Mouse (Mus musculus) brown adipose tissue, adult 24 weeks (tissue): ENCODE data around the gene Ccni. TPM values are rescaled to one million over a fixed set of nuclear protein-coding genes. Genes with fewer than 3 reads are reported as not detected.

Experiments used
- H3K27ac ChIP-seq: fragments of 200-500 bp; replicated peaks from 2 replicates; pipeline ENCODE4 v1.5.1; 2012; ENCODE audit warnings: low read depth, mild to moderate bottlenecking, low read length
- H3K4me1 ChIP-seq: fragments of 200-500 bp; 2 replicates; pipeline ENCODE4 v1.6.1; 2012; ENCODE audit warnings: low read length, mixed read lengths; ENCODE audit not compliant: control insufficient read depth, insufficient read depth, insufficient read length
- H3K4me3 ChIP-seq: fragments of 200-500 bp; 2 replicates; pipeline ENCODE4 v1.5.1; 2012; ENCODE audit warnings: low read depth, mild to moderate bottlenecking, low read length, moderate library complexity; ENCODE audit not compliant: insufficient read depth
- polyA plus RNA-seq: library from polyadenylated mRNA; stranded (reverse); fragments of >200 nt; gene quantifications from 2 replicates; pipeline ENCODE4 v1.2.4, GENCODE M21; 2012; ENCODE audit not compliant: missing spikeins, insufficient read depth, insufficient read length

The Ccni gene
- polyA plus RNA-seq, 1 experiment = 268 TPM

DNA sequence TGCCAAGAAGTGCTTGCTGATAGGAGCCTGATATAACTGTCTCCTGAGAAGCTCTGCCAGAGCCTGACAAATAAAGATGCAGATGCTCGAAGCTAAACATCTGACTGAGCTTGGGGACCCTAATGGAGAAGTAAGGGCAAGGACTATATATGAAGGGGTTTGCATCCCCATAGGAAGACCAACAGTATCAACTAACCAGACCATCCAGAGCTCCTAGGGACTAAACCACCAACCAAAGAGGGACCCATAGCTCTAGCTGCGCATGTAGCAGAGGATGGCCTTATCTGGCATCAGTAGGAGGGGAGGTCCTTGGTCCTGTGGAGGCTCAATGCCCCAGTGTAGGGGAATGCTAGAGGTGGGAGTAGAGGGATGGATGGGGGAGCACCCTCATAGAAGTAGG, 18.3 kb upstream of the Ccni start:
- no peak overlapping the region for H3K4me3 ChIP-seq
- no peaks in the 10 kb centered on the region for H3K4me1 ChIP-seq
- no peak overlapping the region for H3K27ac ChIP-seq

- Histone ChIP-seq H3K27ac (0 out of 2 replicates have a peak overlapping the region, but pooled peaks have one; percentile 52), H3K4me1 (no peaks in the 10 kb centered on the region), H3K4me3 (peak overlapping the region; percentile 44; the same call in 1 of the 2 replicates)
Measured at GRCm38 (mm10) chr5:93221661-93222060, 15.4 kb upstream of the Ccni start.

- Histone ChIP-seq H3K4me3 (no peak overlapping the region), H3K4me1 (no peaks in the 10 kb centered on the region), H3K27ac (no peak overlapping the region)
Measured at GRCm38 (mm10) chr5:93218375-93218774, 12.1 kb upstream of the Ccni start.

GRCm38 (mm10) chr5:93207555-93207954, 1.3 kb upstream of the Ccni start:
- H3K4me3 ChIP-seq = no peak overlapping the region
- no peaks in the 10 kb centered on the region for H3K4me1 ChIP-seq
- no peak overlapping the region for H3K27ac ChIP-seq

- Histone ChIP-seq H3K4me3 (peak overlapping the region; percentile 42), H3K27ac (peak overlapping the region; percentile 60), H3K4me1 (no peaks in the 10 kb centered on the region)
Measured at GRCm38 (mm10) chr5:93207006-93207348, 682 bp upstream of the Ccni start.

DNA sequence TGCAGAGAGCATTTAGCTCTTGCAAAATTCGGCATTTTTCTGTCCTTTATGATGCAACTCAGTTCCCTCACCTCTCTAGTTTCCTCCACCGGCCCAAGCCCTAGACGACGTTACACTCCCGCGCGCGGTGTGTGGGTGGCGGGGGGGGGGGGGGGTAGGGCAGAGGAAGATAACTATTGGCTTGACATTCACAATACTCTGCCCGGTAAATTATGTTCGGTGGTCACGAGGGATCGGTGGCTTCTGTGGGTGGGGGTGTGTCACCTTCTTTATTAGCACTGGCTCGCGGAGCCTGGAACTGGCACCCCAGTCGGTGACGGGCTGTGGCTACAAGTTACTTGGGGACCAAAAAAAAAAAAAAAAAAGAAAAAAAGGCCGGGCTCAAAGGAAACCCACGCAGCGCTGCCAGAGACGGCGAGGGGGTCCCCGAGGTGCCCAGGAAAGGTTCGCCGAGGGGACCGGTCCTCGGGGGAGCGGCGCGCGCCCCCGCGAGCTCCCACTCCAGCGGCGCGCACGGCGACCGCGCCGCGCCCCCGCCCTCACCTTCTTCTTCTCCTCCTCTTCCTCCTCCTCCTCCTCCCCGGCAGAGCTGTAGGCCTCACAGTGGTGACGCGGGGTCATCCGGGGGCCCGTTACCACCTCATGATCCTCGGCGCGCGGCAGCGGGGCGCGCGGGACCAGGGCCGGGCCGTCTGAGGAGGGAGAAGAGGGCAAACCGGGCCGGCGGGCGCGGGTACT, 755 bp downstream of the Ccni start:
- peak overlapping the region; percentile 92 for H3K4me3 ChIP-seq
- H3K27ac ChIP-seq = peak overlapping the region; percentile 87
- no peaks in the 10 kb centered on the region for H3K4me1 ChIP-seq

- Histone ChIP-seq H3K27ac (no peak overlapping the region), H3K4me3 (no peak overlapping the region), H3K4me1 (peaks cover 3% of the 10 kb centered on the region; the same call in 1 of the 2 replicates)
Measured at GRCm38 (mm10) chr5:93201181-93201580, 5.1 kb downstream of the Ccni start.

- peaks cover 3% of the 10 kb centered on the region; the same call in 1 of the 2 replicates for H3K4me1 ChIP-seq
- no peak overlapping the region for H3K4me3 ChIP-seq
- H3K27ac ChIP-seq = peak overlapping the region; percentile 40; the same call in 1 of the 2 replicates
Measured at GRCm38 (mm10) chr5:93198232-93198631, 8.1 kb downstream of the Ccni start.

- no peaks in the 10 kb centered on the region for H3K4me1 ChIP-seq
- no peak overlapping the region for H3K27ac ChIP-seq
- no peak overlapping the region for H3K4me3 ChIP-seq
Measured at GRCm38 (mm10) chr5:93190428-93190827, 15.9 kb downstream of the Ccni start.

GRCm38 (mm10) chr5:93189607-93190006, 16.7 kb downstream of the Ccni start:
- Histone ChIP-seq H3K27ac (no peak overlapping the region), H3K4me3 (no peak overlapping the region), H3K4me1 (no peaks in the 10 kb centered on the region)

DNA sequence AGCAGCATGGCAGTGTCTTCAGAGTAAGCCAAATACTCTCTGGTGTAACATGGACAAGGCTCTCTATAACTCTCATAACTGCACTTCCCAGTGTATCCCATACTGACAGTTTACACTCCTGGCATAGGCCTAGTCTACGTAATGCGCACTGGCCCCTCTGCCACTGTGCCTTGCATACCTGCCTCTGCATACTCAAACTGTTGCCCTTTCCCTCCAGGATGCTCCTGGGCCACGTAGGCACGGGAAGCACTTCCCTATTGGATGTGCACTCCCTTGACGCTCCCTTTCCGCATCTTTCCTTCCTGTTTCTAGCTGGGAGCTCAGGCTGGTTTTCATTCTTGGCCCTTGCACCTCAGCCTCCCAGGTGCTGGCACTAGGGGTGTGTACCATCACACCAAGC, 21.7 kb downstream of the Ccni start:
- Histone ChIP-seq H3K4me1 (no peaks in the 10 kb centered on the region), H3K27ac (no peak overlapping the region), H3K4me3 (no peak overlapping the region)

- H3K4me1 ChIP-seq = no peaks in the 10 kb centered on the region
- H3K27ac ChIP-seq = no peak overlapping the region
- no peak overlapping the region for H3K4me3 ChIP-seq
Measured at GRCm38 (mm10) chr5:93183311-93183710, 23.0 kb downstream of the Ccni start.

GRCm38 (mm10) chr5:93180252-93180651, 26.0 kb downstream of the Ccni start:
- Histone ChIP-seq H3K4me3 (no peak overlapping the region), H3K4me1 (no peaks in the 10 kb centered on the region), H3K27ac (no peak overlapping the region)

- Histone ChIP-seq H3K27ac (no peak overlapping the region), H3K4me3 (no peak overlapping the region), H3K4me1 (no peaks in the 10 kb centered on the region)
Measured at GRCm38 (mm10) chr5:93178616-93179015, 27.7 kb downstream of the Ccni start.

DNA sequence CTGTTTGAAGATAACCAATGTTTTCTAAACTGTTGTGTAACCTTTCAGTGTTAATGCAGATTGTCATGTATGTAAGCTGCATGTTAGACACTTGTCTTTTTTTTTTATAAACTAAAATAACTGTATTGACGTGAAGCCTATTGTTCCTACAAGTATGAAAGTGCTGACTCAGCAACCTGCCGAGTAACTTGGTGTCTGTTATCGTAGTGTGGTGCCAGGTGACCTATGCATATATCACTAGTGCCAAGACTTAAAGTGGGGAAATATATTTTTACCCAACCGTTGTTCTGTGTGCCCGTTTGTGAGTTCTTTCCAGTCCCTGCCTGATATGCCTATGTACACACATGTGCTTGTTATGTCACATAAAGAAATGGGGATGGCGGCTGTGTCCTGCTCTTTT, 31.6 kb downstream of the Ccni start:
- no peaks in the 10 kb centered on the region for H3K4me1 ChIP-seq
- no peak overlapping the region for H3K4me3 ChIP-seq

DNA sequence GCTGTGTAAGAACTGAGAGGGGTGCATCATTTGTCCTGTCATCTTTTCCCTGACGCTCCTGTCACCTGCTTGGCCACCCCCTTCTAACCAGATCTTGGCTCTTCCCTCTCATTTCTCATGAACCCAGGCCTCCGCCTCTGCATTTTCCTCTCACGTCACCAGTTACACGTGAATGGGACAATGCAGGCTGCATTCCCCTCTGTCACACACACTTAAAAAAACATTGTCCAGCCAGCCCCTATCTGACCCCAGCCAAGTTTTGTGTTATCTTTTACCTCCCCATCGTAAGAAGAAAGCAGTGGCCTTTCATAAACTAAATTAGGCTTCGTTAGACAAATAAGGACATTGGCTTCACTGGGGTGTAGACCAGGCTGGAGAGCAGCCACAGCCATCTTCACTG, 33.8 kb downstream of the Ccni start:
- Histone ChIP-seq H3K4me1 (no peaks in the 10 kb centered on the region), H3K27ac (no peak overlapping the region), H3K4me3 (no peak overlapping the region)

More for the DNA sequence above, 31.6 kb downstream of the Ccni start:
- no peak overlapping the region for H3K27ac ChIP-seq
